In genomic region chr15:13212956-13213355, GRCm38 (mm10) we compare ENCODE assay signal across 17 mouse cellular contexts. TPM values are rescaled to one million over a fixed set of nuclear protein-coding genes. Genes with fewer than 3 reads are reported as not detected.
"Had no signal": no experiment of that assay in that cellular context is flagged by ENCODE, and none has a peak within 500 bp of the region (broad histone marks: within the 10 kb centered on the region; RNA-seq: fewer than 3 reads in every experiment).

No protein-coding gene starts in this region.

- H3K4me1 ChIP-seq: limb, embryonic 12.5 days; liver, embryonic 13.5 days; lung, embryonic 15.5 days; megakaryocyte, embryonic 14.5 days had no signal

- H3K27me3 ChIP-seq: limb, embryonic 12.5 days; liver, embryonic 13.5 days; lung, embryonic 15.5 days; megakaryocyte, embryonic 14.5 days had no signal

- DNase-seq: kidney, adult 11 months; kidney, adult 9 months; kidney, postnatal 36 days; layer of hippocampus, adult 9-11 months; liver; liver, embryonic 13.5 days; liver, postnatal 0 days; lung, postnatal 14 days; right cerebral cortex, postnatal 4 days; spleen, adult 18-20 months; thymus, adult 18-20 months; thymus, postnatal 14 days had no signal

- H3K36me3 ChIP-seq: limb, embryonic 12.5 days; liver, embryonic 13.5 days; lung, embryonic 15.5 days had no signal

- H3K9ac ChIP-seq: limb, embryonic 12.5 days; liver, embryonic 13.5 days; liver, postnatal 0 days; lung, embryonic 15.5 days had no signal

- H3K9me3 ChIP-seq: limb, embryonic 12.5 days; liver, embryonic 13.5 days; lung, embryonic 15.5 days; megakaryocyte, embryonic 14.5 days had no signal

- H3K4me2 ChIP-seq: limb, embryonic 12.5 days; liver, embryonic 13.5 days; lung, embryonic 15.5 days had no signal

- H3K27ac ChIP-seq: kidney, postnatal 0 days; limb, embryonic 12.5 days; liver, embryonic 13.5 days; lung, embryonic 15.5 days; macrophage had no signal

- ATAC-seq: liver, postnatal 0 days had no signal

- H3K4me3 ChIP-seq: limb, embryonic 12.5 days; liver, embryonic 13.5 days; lung, embryonic 15.5 days; megakaryocyte, embryonic 14.5 days had no signal

RNA-seq across cellular contexts. Expression of gene Cdh6, which starts 39.5 kb away (rescaled TPM):
- polyA plus RNA-seq: macrophage had no signal
